7 mouse cellular contexts compared by ENCODE assay signal in genomic region chr3:51796219-51796828, GRCm38 (mm10).
DNase-seq lines count a peak whose midpoint lies in the region; ATAC-seq and TF ChIP-seq lines count a peak whose summit lies in the region.

No protein-coding gene starts in this region.

- no peaks in the 10 kb centered on the region for H3K36me3 ChIP-seq in forebrain, embryonic 13.5 days (ENCODE audit: poor library complexity, severe bottlenecking)
- no peaks in the 10 kb centered on the region for H3K36me3 ChIP-seq in hindbrain, postnatal 0 days (ENCODE audit: insufficient read depth, low read length)
- H3K36me3 ChIP-seq in limb, embryonic 15.5 days: no peaks in the 10 kb centered on the region
- no peaks in the 10 kb centered on the region for H3K36me3 ChIP-seq in midbrain, embryonic 14.5 days (ENCODE audit: control insufficient read depth, insufficient read depth, low read length)
- H3K36me3 ChIP-seq in thymus, adult 2 months (ENCODE audit: control insufficient read depth, insufficient read depth, low read length): no peaks in the 10 kb centered on the region

- TF ChIP-seq CTCF in hindbrain, postnatal 0 days (IDR thresholded peaks at IDR 0.05; ENCODE audit: low read depth): no peak
- no peak for TF ChIP-seq CTCF in thymus, adult 2 months (IDR thresholded peaks at IDR 0.05; ENCODE audit: borderline replicate concordance, control insufficient read depth, extremely low read depth, insufficient read depth, low read length, poor library complexity)

- DNase-seq in R1 (ENCODE audit: low read depth, low spot score): peak; percentile 59
- peak; percentile 29 for DNase-seq in c-Kit-positive CD71-positive TER-119-negative erythroid progenitor cells, embryonic 14.5 days (ENCODE audit: low read depth)
- DNase-seq in hindbrain, postnatal 0 days (ENCODE audit: low spot score): peak; percentile 81
- DNase-seq in midbrain, embryonic 14.5 days: peak; percentile 78
- peak; percentile 46 for DNase-seq in thymus, adult 2 months

- H3K4me2 ChIP-seq in forebrain, embryonic 13.5 days: peak overlapping the region; percentile 17; the same call in 1 of the 2 replicates
- peak overlapping the region; percentile 47 for H3K4me2 ChIP-seq in hindbrain, postnatal 0 days (ENCODE audit: low read depth, low read length)
- H3K4me2 ChIP-seq in limb, embryonic 15.5 days: 0 out of 2 replicates have a peak overlapping the region, but pooled peaks have one; percentile 12
- H3K4me2 ChIP-seq in midbrain, embryonic 14.5 days (ENCODE audit: low read length): peak overlapping the region; percentile 35

- H3K27me3 ChIP-seq in forebrain, embryonic 13.5 days: no peaks in the 10 kb centered on the region
- no peaks in the 10 kb centered on the region for H3K27me3 ChIP-seq in hindbrain, postnatal 0 days (ENCODE audit: insufficient read depth, low read length)
- H3K27me3 ChIP-seq in limb, embryonic 15.5 days: no peaks in the 10 kb centered on the region
- H3K27me3 ChIP-seq in midbrain, embryonic 14.5 days (ENCODE audit: control insufficient read depth, insufficient read depth, low read length): no peaks in the 10 kb centered on the region
- H3K27me3 ChIP-seq in thymus, adult 2 months (ENCODE audit: control insufficient read depth, insufficient read depth, low read length): no peaks in the 10 kb centered on the region

- H3K9me3 ChIP-seq in forebrain, embryonic 13.5 days (replicated peaks): no peaks in the 10 kb centered on the region
- no peaks in the 10 kb centered on the region for H3K9me3 ChIP-seq in hindbrain, postnatal 0 days (ENCODE audit: low read length)
- no peaks in the 10 kb centered on the region for H3K9me3 ChIP-seq in limb, embryonic 15.5 days
- no peaks in the 10 kb centered on the region for H3K9me3 ChIP-seq in midbrain, embryonic 14.5 days (ENCODE audit: control insufficient read depth, low read length)

- TF ChIP-seq POLR2A in thymus, adult 2 months (IDR thresholded peaks at IDR 0.05; ENCODE audit: control insufficient read depth, extremely low read depth, insufficient read depth, low read length, poor library complexity): no peak

- 0 out of 2 replicates have a peak overlapping the region, but pooled peaks have one; percentile 32 for H3K9ac ChIP-seq in forebrain, embryonic 13.5 days
- H3K9ac ChIP-seq in hindbrain, postnatal 0 days (replicated peaks; ENCODE audit: low read length): peak overlapping the region; percentile 13; the same call in 1 of the 2 replicates
- H3K9ac ChIP-seq in limb, embryonic 15.5 days: no peak overlapping the region
- 0 out of 2 replicates have a peak overlapping the region, but pooled peaks have one; percentile 7 for H3K9ac ChIP-seq in midbrain, embryonic 14.5 days (replicated peaks; ENCODE audit: low read length)

- peaks cover 47% of the 10 kb centered on the region for H3K4me1 ChIP-seq in forebrain, embryonic 13.5 days
- H3K4me1 ChIP-seq in hindbrain, postnatal 0 days (ENCODE audit: insufficient read depth, low read length): no peaks in the 10 kb centered on the region
- H3K4me1 ChIP-seq in limb, embryonic 15.5 days: peaks cover 6% of the 10 kb centered on the region; the same call in 1 of the 2 replicates
- peaks cover 31% of the 10 kb centered on the region for H3K4me1 ChIP-seq in midbrain, embryonic 14.5 days (ENCODE audit: control insufficient read depth, insufficient read depth, low read length)
- H3K4me1 ChIP-seq in thymus, adult 2 months (replicated peaks; ENCODE audit: control insufficient read depth, insufficient read depth, low read length): peaks cover 12% of the 10 kb centered on the region

- no peak overlapping the region for H3K27ac ChIP-seq in forebrain, embryonic 13.5 days
- peak overlapping the region; percentile 59; the same call in 1 of the 2 replicates for H3K27ac ChIP-seq in hindbrain, postnatal 0 days
- H3K27ac ChIP-seq in limb, embryonic 15.5 days: no peak overlapping the region
- peak overlapping the region; percentile 62 for H3K27ac ChIP-seq in midbrain, embryonic 14.5 days (replicated peaks; ENCODE audit: low read depth, low read length)
- H3K27ac ChIP-seq in thymus, adult 2 months (ENCODE audit: control insufficient read depth, insufficient read depth, low read length): no peak overlapping the region

- H3K4me3 ChIP-seq in forebrain, embryonic 13.5 days: peak overlapping the region; percentile 10; the same call in 1 of the 2 replicates
- H3K4me3 ChIP-seq in hindbrain, postnatal 0 days (ENCODE audit: low read length): no peak overlapping the region
- peak overlapping the region; percentile 12; the same call in 1 of the 2 replicates for H3K4me3 ChIP-seq in limb, embryonic 15.5 days
- no peak overlapping the region for H3K4me3 ChIP-seq in midbrain, embryonic 14.5 days (replicated peaks; ENCODE audit: low read depth, low read length)
- H3K4me3 ChIP-seq in thymus, adult 2 months (ENCODE audit: control insufficient read depth, insufficient read depth, low read length): peak overlapping the region; percentile 4; the same call in 1 of the 2 replicates

- 69% methylated on average over 12 of the region's 12 CpGs for WGBS in forebrain, embryonic 13.5 days
- 57% methylated on average over 12 of the region's 12 CpGs for WGBS in hindbrain, postnatal 0 days
- 72% methylated on average over 12 of the region's 12 CpGs for WGBS in limb, embryonic 15.5 days
- 72% methylated on average over 12 of the region's 12 CpGs for WGBS in midbrain, embryonic 14.5 days
- WGBS in thymus, adult 2 months: 42% methylated on average over 12 of the region's 12 CpGs

- no peak for ATAC-seq in forebrain, embryonic 13.5 days
- peak; percentile 50 for ATAC-seq in hindbrain, postnatal 0 days
- ATAC-seq in limb, embryonic 15.5 days (ENCODE audit: insufficient number of reproducible peaks, low FRiP score, low TSS enrichment, low read depth): no peak
- no peak for ATAC-seq in midbrain, embryonic 14.5 days (ENCODE audit: low FRiP score, low TSS enrichment)

Comparison
In these comparisons a context has a peak if more than half of its experiments do, and no peak if none do; other contexts are left out.
1. DNase-seq: peak in every context shown above with its lines; median percentile 81 in hindbrain, postnatal 0 days; 78 in midbrain, embryonic 14.5 days; 59 in R1; 46 in thymus, adult 2 months; 29 in c-Kit-positive CD71-positive TER-119-negative erythroid progenitor cells, embryonic 14.5 days.
2. H3K27ac ChIP-seq: peak in hindbrain, postnatal 0 days (single experiment) and midbrain, embryonic 14.5 days (single experiment); none in forebrain, embryonic 13.5 days (single experiment), limb, embryonic 15.5 days (single experiment) and thymus, adult 2 months (single experiment).
3. H3K4me3 ChIP-seq: peak in forebrain, embryonic 13.5 days (single experiment), limb, embryonic 15.5 days (single experiment) and thymus, adult 2 months (single experiment); none in hindbrain, postnatal 0 days (single experiment) and midbrain, embryonic 14.5 days (single experiment).
4. Peak in every context shown above with its lines, with median percentiles within 50 percentile points of each other: H3K4me2 ChIP-seq.